Mouse (Mus musculus) erythroblast, adult 5-6 weeks (primary cell): ENCODE measurements around the gene Sema6d. TPM values are rescaled to one million over a fixed set of nuclear protein-coding genes. Genes with fewer than 3 reads are reported as not detected.

ENCODE experiments used
- ATAC-seq: replicated peaks from 2 replicates; pipeline ENCODE4 v1.8.0; 2016; ENCODE audit warnings: moderate number of reproducible peaks, mild to moderate bottlenecking, moderate TSS enrichment, inconsistent platforms; ENCODE audit not compliant: poor library complexity, low FRiP score, severe bottlenecking
- total RNA-seq, 2 experiments: library from RNA; stranded (forward) in 1 of 2; stranded (reverse) in 1 of 2; fragments of 150-400 nt in 1 of 2; fragments of 200-764, 138-1000 nt in 1 of 2; gene quantifications; 2 replicates each; pipeline versions ENCODE4 v1.2.3 to v1.2.4; 2015 to 2017; ENCODE audit warnings: low replicate concordance in 2 of 2

Sema6d gene
- total RNA-seq, 2 experiments from 2014 or later: 0.85 to 0.96 TPM

DNA sequence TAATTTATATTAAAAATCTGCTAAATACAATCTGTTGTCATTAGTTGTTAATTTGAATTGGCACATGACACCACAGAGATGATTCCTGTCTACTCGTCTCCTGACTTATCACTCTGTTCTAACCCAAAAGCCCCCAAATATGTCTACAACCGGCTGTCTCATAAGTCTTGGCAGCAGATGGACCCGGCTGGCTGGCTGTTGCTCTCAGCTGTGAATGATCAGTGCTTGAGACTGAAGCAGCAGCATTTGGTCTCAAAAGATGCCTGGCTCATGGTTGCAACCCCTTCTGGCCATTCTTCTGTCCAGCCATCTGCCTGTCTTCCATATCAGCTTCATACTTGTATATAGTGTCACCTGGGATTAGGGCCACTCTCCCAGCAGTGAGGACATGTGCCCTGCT is 434.4 kb downstream of the Sema6d start:
- ATAC-seq: no peak

DNA sequence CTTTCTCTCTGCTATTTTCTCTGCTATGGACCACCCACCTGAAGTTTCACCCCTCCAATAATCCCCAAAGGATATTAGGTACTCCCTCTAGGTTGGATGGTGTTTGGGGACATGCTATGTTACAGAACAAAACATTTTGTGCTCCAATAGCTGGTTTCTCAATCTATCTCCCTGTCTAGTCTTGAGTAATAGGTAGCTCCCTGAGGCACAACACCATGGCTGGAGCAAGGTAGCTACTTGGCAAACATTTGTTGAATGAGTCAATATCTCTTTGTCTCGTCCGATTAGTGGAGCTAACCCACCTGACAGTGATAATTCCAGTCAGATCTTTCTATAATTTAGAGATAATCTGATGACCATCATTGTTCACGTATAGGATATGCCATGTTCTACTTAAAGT is 437.9 kb downstream of the Sema6d start:
- ATAC-seq: no peak

DNA sequence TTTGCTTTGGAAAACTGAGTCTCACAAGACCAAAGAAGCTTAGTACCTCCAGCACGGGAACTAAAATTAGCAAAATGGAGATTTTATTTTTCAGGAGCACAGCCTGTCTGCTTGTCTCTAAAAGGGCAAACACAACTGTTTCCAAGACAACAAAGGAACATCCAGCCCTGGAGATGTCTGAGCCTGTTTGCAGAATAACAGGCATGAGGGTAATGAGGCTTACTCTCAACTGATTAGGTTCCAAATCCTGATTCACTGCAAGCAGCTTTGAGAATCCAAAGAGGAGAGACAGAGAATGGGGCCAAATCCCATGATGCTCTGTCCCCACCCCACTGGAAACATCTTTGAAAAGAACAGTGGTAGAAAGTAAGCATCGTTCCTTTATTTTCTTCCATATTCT is 440.7 kb downstream of the Sema6d start:
- no peak for ATAC-seq

DNA sequence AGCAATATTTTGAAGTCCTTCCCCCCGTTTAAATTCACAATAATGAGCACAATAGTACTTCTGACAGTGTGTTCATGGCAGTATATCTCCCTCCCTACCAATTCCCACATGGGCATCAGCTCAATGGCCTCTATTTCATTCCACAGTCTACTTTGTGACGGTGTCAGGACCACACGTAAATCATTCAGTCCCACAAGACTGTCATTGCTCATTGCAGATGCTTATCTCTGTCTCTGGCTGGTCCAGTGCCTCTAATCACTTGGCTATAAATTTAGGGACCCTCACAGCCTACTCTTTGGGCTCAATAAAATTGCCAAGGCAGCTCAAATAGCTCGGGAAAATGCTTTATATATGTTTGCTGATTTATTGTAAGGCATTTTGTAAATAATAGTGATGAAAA is 441.3 kb downstream of the Sema6d start:
- no peak for ATAC-seq

DNA sequence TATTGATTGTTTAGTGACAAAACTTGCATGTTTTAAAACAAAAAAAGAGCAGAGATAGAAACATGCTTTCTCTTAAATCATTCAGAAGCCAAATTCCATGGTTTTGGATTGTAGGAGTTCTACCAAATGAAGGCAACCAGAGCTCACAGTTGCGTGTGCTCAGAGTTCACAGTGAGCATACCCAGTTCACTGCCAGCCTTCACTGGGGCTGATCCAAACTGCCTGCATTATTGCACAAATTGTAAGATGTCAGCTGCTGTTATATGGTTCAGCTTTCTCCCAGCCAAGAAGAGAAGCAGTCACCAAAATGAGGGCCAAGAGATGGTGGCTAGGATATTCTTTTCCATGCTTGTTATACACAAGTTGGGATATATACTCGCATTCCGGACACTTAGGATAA is 443.1 kb downstream of the Sema6d start:
- ATAC-seq: no peak

DNA sequence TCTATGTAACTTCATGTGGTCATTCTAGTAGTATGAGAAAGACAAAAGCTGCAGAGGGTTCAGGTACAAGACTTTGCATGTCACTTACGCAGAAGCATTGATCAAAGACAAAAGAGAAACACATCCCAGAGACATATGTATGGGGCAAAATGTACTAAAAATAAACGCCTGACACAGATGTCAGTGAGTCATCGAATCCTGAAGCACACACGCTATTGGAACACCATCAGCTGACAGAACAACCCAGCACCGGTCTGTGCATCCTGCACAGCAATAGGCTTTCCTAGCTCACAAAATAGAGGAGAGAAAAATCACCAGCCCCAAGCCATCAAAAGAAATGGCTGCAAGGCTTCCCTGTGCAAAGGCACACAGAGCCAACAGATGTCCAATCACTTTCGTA is 443.8 kb downstream of the Sema6d start:
- no peak for ATAC-seq

DNA sequence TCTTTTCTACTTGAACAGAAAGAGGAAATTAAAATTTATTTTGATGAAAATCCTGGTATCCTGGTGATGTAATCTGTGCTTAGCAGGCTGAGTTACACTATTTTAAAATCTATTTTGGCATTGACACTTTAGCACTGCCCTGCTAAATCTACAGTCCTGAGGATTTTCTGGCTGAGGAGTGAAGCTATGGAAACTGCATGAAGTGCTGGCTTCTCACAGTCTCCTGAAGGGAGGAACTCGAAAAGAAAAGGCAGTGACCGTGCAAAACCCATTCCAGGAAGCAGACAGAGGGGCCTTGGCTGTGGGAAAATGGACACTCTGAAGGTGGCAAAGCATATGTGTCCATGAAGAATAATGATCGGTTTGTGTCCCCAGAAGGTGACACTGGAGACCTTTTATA is 460.5 kb downstream of the Sema6d start:
- ATAC-seq: no peak

DNA sequence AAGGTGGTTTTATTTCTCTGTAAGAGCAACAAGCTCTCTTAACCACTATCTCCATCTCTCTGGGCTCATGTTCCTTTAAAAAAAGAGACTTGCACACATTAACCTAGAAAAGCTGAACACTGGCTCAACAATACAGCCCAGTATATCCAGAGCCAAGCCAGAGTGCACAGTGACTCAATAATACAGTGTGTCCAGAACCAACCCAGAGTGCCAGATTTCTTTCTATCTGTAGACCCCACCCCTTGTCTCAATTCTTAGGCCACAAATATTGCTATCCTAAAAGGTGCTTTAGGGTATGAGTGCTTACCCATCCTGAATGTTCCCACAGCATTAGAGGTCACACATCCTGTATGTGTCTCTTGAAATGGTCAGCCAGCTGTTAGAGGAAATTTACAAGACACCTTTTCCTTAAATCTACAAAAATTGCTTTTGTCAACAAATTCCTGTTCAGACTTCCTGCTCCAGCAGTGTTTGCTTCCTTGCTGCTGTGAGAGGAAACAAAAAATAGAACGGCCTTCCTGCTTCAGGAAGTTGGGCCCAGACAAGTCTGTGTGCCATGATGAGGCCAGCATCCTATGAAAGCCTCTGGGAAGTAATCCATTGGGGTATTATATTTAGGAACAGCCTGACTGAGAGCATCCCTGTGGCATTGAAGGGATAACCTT is 465.1 kb downstream of the Sema6d start:
- ATAC-seq: no peak

DNA sequence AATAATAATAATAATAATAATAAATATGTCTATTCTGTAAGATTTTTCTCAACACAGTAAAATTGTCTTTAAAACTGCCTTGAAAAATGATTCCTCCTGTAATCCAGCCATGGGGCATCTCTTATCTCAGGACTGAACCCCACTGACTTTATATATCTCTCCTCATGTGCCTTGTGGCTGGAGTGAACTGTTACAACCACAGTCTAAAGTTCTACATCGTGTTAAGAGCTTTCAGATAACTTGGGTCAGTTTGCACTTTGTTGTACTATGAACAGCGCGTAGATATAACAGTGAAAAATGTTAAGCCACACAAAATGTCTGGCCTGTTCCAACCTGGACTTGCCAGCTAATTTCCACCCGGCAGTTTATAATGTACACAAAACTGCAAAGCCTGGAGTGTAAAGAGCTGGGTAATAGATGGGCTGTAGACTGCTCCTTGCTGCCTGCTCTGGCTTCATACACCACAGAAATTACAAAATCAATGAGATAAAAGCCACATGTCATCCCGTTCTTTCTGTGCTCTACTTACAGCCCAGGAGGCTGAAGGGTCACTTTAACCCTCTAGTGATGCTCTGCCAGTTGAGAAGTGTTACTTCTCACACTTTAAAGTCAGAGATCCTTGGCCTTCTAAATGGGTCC is 467.2 kb downstream of the Sema6d start:
- no peak for ATAC-seq

DNA sequence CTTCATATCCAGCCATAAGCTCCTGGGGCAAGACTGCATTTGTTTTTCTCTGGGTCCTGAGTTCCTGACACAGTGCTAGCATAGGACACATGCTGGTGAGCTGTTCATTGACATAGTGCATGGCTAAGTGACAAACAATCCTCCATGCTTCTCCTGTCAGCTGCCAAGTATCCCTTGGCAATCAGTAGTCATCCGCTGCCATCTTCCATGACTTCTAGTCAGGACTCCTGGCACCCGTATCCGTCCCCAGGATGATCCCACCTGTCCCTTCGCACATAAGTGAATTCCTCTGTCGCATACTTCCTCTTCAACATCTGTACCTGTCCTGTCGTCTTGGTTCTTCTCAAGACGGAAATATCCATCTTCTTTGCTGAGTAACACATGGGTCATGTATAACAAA is 468.3 kb downstream of the Sema6d start:
- no peak for ATAC-seq

DNA sequence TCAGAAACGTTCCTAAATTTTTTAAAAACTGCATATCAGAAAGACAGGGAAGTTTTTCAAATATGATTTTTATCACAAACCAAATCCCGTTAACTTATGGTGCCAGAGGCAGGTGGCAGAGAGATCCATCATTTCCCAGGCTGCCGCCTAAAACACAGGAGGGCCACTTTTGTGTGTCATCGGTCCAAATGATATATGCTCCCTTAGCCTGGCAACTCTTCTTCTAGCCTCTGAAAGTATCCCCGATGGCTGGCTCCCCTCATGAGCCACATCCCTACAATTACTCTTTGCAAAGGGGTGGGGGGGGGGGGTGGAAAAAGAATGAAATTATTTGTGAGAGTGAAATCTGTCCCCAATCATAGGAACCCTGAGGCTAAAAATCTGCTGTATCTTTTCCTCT is 471.9 kb downstream of the Sema6d start:
- ATAC-seq: no peak

DNA sequence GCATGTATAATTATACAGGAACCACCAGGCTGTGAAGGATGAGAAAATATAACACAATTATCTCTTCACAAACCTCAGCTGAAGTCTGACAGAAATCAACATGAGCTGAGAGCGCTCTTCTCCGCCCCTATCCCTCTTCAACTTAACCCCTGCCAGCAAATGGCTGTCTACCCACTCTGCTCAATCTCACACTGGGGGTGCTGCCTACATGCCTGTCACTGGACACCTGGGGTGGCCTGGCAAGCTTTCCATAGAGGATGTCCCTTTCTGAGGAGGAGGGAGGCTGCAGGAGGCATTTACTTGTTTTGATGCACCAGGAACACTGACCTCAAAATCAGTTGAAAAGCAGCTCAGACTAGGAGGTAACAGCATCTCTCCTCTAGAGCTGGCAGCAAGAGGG is 472.3 kb downstream of the Sema6d start:
- ATAC-seq: no peak

DNA sequence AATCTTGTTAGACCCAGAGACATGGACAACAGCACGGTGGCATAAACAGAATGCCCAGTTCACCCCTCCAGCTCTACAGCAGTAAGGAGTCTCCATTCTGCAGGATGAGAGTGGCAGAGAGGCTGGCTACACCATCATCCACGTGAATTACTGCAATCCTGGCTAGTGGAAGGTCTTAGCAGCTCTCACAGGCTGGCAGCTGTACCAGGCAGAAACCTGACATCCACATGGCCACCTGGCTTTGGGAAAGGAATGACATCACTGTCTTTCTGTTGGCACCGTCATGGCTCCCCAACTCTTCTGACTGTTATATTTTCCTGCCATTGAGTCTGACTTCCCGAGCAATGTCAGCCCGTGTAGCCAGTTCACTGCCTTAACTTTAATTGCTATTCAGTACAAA is 474.0 kb downstream of the Sema6d start:
- no peak for ATAC-seq

DNA sequence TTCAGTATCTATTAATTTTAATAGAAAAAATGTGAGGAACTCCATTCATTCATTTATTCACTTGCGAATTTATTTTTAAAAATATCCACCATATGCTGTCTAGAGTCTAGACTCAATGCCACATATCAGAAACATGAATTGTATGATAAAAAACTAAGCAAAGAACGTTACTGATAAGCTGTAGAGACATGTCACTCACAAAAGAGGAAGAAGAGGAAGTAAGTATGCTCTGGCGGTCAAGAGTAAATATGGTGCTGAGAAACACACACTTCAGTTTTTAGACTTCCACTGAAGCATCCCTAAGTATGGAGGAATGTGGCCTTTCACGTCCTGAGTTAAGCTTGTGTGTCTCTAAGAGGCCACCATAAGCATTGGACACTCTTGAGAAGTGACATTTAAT is 484.0 kb downstream of the Sema6d start:
- ATAC-seq: no peak

DNA sequence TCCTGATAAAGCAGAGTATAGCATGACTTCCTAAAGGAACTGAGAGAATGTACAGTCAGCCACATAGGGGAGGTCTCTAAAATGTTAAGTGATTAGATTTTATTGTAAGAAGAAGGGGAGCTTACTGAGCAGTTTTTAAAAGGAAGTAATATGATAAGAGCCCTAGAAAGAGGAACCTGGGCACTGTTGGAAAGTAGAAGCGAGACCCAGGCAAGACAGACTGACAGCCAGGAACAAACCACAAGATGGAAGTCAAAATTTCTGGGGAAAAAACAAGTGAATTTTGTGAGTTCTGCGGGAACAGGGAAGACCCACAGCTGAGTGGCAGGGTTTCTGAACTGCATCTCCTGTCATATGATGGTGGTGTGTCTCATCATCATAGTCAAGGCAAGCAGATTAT is 486.3 kb downstream of the Sema6d start:
- ATAC-seq: no peak

DNA sequence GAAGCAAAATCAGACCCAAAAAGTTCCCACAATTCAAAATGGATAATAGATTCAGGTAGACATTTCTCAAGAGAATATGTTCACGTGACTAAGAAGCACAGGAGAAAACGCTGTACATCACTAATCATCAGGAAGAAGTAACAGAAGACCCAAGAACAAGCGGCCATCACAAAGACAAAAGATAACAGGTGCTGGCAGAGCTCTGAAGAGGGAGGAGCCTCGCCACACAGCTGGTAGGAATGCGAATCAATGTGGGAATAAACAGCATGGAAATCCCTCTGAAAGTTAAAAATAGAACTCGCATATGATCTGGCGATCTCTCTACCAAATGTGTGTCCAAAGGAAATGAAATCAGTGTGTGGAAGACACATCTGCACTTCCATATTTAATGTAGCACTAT is 493.8 kb downstream of the Sema6d start:
- ATAC-seq: no peak

DNA sequence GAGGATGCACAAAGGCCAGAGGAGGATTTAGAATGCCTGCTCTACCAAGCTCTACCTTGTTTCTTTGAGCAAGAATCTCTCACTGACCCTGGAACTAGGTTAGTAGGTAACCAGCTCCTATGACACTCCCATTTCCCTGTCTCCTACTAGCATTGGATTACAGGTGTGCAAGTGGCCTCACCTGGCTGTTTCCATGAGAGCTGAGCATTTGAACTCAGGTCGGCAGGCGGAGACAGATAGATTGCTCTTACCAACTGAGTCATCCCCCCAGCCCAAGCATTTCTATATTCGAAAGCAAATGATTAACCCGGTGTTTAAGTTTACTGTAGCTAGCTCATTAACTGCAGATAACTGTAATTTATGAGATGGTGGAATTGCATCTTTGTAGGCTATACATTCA is 503.0 kb downstream of the Sema6d start:
- no peak for ATAC-seq

DNA sequence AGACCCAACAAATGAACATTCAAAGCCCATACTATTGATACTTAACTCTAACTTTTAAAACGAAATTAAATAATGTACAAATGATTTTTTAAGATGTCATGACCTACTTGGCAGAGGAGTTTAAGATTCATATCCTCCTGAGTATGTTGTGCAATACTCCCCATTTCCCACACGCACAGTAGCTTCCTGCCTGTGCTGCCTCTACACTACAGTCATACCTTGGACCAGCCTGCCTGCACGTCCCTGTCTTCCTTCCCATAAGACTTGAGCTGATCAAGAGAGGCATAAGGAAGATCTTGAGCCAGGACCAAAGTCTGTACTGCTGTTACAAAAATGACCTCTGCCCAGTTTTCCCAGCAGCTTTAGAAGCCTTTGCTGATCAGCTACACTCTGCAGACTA is 509.2 kb downstream of the Sema6d start:
- no peak for ATAC-seq

DNA sequence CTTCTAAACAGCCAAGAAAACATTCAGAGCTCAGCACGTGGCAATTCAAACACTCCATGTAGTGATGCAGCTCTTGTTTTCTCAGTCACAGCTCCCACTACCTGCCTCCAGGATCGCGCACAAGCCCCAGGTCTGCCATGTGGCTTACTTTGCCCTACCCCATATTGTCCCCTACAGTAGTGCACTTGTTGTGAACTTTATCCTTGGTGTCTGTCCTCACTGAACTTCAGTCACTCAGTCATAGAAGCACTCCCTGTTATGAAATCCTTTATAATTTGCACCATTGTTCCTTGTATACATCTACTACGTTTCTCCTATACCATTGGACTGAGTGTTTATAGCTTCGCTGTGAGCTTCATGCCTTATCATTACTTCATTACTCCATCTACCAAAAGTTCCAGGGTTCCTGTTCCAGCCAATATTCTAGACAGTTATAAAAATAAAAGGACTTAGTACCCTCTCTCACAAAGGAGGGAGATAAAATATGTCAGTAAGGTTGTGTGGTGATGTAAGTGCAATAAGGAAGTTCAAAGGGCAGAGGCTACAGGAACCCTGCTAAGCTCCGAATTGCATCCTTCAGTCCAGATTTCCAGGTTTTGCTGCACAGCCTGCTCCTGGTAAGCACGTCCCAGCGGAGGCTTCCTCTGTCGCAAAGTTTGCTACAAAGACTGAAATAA is 512.1 kb downstream of the Sema6d start:
- no peak for ATAC-seq

DNA sequence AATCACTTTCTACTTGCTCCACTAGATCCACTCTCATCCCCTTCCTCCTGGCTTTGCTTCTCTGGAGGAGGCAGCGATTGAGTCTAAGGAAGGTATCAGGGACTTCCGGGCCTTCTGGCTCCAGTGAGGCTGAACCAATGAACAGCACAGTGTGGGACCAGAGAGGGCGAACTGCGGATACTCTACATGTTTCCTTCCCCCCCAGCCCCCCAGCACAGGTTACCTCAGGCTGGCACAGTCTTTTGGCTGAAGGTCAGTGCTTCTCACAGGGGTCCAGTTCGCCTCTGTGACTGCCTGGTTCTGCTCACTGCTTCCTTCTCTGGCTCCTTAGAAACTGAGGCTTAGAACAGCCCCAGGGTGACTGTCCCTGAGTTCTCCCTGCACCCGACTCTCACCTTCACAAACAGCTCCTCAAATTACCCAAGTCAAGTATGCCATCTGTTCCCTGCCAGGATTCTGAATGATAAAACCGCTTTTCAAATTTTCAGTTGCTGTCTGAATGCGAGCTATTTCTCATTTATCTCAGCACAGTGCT is 512.7 kb downstream of the Sema6d start:
- ATAC-seq: no peak

DNA sequence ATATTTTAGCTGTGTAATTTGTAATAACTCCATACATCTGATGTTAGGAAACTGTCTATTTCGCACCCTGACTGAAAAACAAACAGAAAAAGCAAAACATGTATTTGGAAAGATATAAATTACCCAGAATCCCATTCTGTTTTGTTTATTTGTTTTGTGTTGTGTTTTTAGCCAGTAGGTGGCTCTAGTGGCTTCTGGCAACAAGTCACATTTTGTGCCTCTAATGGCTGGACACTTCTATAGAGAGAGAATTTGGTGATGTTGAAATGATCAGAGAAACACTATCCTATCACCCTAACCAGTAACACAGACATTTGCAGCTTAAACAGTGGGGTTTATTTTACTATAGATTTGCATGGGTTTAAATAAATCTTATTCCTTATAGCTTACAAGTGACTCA is 515.6 kb downstream of the Sema6d start:
- no peak for ATAC-seq
